Mouse (Mus musculus) neutrophil, adult 5-6 weeks (primary cell): ENCODE data around the gene Fosb. TPM values are rescaled to one million over a fixed set of nuclear protein-coding genes. Genes with fewer than 3 reads are reported as not detected.
A peak's percentile ranks its signal among the peaks of the same experiment; 100 is the strongest.

Experiments
- ATAC-seq: fragments of 151-379, 151-347 bp; 2 replicates; pipeline ENCODE4 v1.8.0; 2017; ENCODE audit warnings: mild to moderate bottlenecking, moderate TSS enrichment; ENCODE audit not compliant: insufficient number of reproducible peaks, poor library complexity, low FRiP score, severe bottlenecking; ENCODE audit errors: extremely low read depth
- total RNA-seq: library from RNA; stranded (forward); fragments of 200-1000 nt; gene quantifications from 2 replicates; pipeline ENCODE4 v1.2.3, GENCODE M21; 2017

The Fosb gene
- total RNA-seq, 1 experiment from 2014 or later, result 64.4 TPM

GRCm38 (mm10) chr7:19335583-19335982 lies 25.7 kb upstream of the Fosb start:
- peak; percentile 28; the same call in 1 of the 2 replicates for ATAC-seq

- peak; percentile 81 for ATAC-seq
These were observed 23.0 kb upstream of the Fosb start for GRCm38 (mm10) chr7:19332709-19333352.

GRCm38 (mm10) chr7:19331910-19332309 lies 22.1 kb upstream of the Fosb start:
- ATAC-seq, result no peak

GRCm38 (mm10) chr7:19328425-19328824 lies 18.6 kb upstream of the Fosb start:
- no peak for ATAC-seq

GRCm38 (mm10) chr7:19327782-19328181 lies 17.9 kb upstream of the Fosb start:
- no peak for ATAC-seq

- no peak for ATAC-seq
These were observed 17.3 kb upstream of the Fosb start for GRCm38 (mm10) chr7:19327128-19327527.

- ATAC-seq, result no peak
These were observed 16.5 kb upstream of the Fosb start for GRCm38 (mm10) chr7:19326359-19326758.

- peak; percentile 40 for ATAC-seq
These were observed 15.7 kb upstream of the Fosb start for GRCm38 (mm10) chr7:19325262-19326199.

- no peak for ATAC-seq
These were observed 14.4 kb upstream of the Fosb start for GRCm38 (mm10) chr7:19324221-19324620.

GRCm38 (mm10) chr7:19322489-19322888 lies 12.6 kb upstream of the Fosb start:
- ATAC-seq, result no peak

- peak; percentile 74 for ATAC-seq
These were observed 11.6 kb upstream of the Fosb start for GRCm38 (mm10) chr7:19321464-19321863.

- no peak for ATAC-seq
These were observed 10.8 kb upstream of the Fosb start for GRCm38 (mm10) chr7:19320637-19321036.

- peak; percentile 59 for ATAC-seq
These were observed 10.1 kb upstream of the Fosb start for GRCm38 (mm10) chr7:19319906-19320305.

GRCm38 (mm10) chr7:19319458-19319857 lies 9.6 kb upstream of the Fosb start:
- peak; percentile 11; the same call in 1 of the 2 replicates for ATAC-seq

- ATAC-seq, result no peak
These were observed 8.8 kb upstream of the Fosb start for GRCm38 (mm10) chr7:19318676-19319075.

- no peak for ATAC-seq
These were observed 8.3 kb upstream of the Fosb start for GRCm38 (mm10) chr7:19318201-19318600.

- ATAC-seq, result peak; percentile 62
These were observed 6.8 kb upstream of the Fosb start for GRCm38 (mm10) chr7:19316451-19317161.

GRCm38 (mm10) chr7:19314033-19314432 lies 4.2 kb upstream of the Fosb start:
- ATAC-seq, result no peak

- ATAC-seq, result no peak
These were observed 2.1 kb upstream of the Fosb start for GRCm38 (mm10) chr7:19311991-19312390.
